Mouse (Mus musculus) CH12.LX (cell line): ENCODE data around the gene Tmem252.

Experiments
- CTCF ChIP-seq, 2 experiments: IDR thresholded peaks in 1 of 2; conservative IDR thresholded peaks in 1 of 2; 2 replicates each; pipeline ENCODE4 v1.5.1; 2011 to 2012; ENCODE audit warnings: low read depth in 2 of 2, low read length in 2 of 2, improper control_type of control experiment in 1 of 2, inconsistent platforms in 1 of 2, mild to moderate bottlenecking in 1 of 2, moderate library complexity in 1 of 2
- ELF1 ChIP-seq: IDR thresholded peaks from 2 replicates; pipeline ENCODE4 v1.6.1; 2014; ENCODE audit warnings: low read depth, mild to moderate bottlenecking, inconsistent platforms, low read length, improper control_type of control experiment
- EP300 ChIP-seq: IDR thresholded peaks from 2 replicates; pipeline ENCODE4 v1.6.1; 2011; ENCODE audit warnings: low read length, improper control_type of control experiment
- POLR2A ChIP-seq: IDR thresholded peaks from 2 replicates; pipeline ENCODE4 v1.6.1; 2011; ENCODE audit warnings: low read depth, mild to moderate bottlenecking, improper control_type of control experiment, low read length
- POLR2AphosphoS2 ChIP-seq: IDR thresholded peaks from 2 replicates; pipeline ENCODE4 v1.6.1; 2011; ENCODE audit warnings: low read depth, low read length, improper control_type of control experiment
- TBP ChIP-seq: conservative IDR thresholded peaks from 2 replicates; pipeline ENCODE4 v1.6.1; 2011; ENCODE audit warnings: low read depth, low read length, improper control_type of control experiment
- TCF12 ChIP-seq: IDR thresholded peaks from 2 replicates; pipeline ENCODE4 v1.6.1; 2014; ENCODE audit warnings: low read depth, mild to moderate bottlenecking, inconsistent platforms, low read length, improper control_type of control experiment
- ZC3H11A ChIP-seq: IDR thresholded peaks from 2 replicates; pipeline ENCODE4 v1.6.1; 2012; ENCODE audit warnings: low read depth, mild to moderate bottlenecking, inconsistent platforms, low read length, improper control_type of control experiment

DNA sequence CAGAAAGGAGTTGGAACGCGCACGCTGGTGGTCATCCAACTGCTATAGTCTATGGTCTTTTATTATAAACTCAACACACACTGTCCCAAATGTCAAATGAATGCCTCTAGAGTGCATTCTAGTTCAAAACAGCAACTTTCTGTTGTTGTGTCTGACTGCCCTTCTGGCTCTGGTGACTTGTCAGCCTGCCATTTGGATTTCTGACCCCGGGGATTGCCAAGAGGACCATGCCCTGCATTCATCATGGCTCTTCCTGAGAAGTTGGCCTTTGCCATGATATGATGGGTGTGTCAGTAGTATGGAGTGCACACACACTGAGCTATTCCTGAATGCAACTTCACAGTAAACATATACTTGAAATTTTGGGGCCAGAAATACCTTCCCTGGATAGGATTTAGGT lies 15.7 kb downstream of the Tmem252 start:
- no peak for TF ChIP-seq TBP
- no peak for TF ChIP-seq ELF1
- no peak for TF ChIP-seq POLR2A
- no peak for TF ChIP-seq TCF12
- no peak for TF ChIP-seq CTCF (conservative IDR thresholded peaks at IDR 0.05 in 1 of 2, IDR thresholded peaks at IDR 0.05 in 1 of 2; ENCODE audit: low read depth in 2 of 2, low read length in 2 of 2)
- no peak for TF ChIP-seq ZC3H11A
- TF ChIP-seq EP300, result no peak
- TF ChIP-seq POLR2AphosphoS2, result no peak
